Mouse (Mus musculus) megakaryocyte-erythroid progenitor cell, adult 5 weeks (primary cell): ENCODE measurements around the gene Rbm33. TPM values are rescaled to one million over a fixed set of nuclear protein-coding genes. Genes with fewer than 3 reads are reported as not detected.

Experiments used
- polyA plus RNA-seq: library from polyadenylated mRNA; stranded (reverse); fragments of >175 nt; gene quantifications from 2 replicates; pipeline ENCODE4 v1.2.3, GENCODE M21; 2012

Gene Rbm33
- 38.3 and 50.1 TPM in 2 replicates for polyA plus RNA-seq

GRCm38 (mm10) chr5:28316722-28317245 lies at the start of gene Rbm33:
TSS of gene Rbm33 (plus strand) at chr5:28317121.

GRCm38 (mm10) chr5:28466760-28467306 lies 149.9 kb downstream of the Rbm33 start, which contains the start of gene Shh:
TSS of gene Shh (minus strand) at chr5:28467256.

Other genes with a start within 250 kb of the Rbm33 start
- 38.4 and 38.6 TPM in 2 replicates for gene Insig1, start 245.8 kb upstream of the Rbm33 start, polyA plus RNA-seq
- gene En2, start 151.4 kb upstream of the Rbm33 start, polyA plus RNA-seq = 0.10 and 0.14 TPM in 2 replicates
- not detected in 2 replicates for gene Cnpy1, start 71.3 kb upstream of the Rbm33 start, polyA plus RNA-seq
- gene Shh, start 150.1 kb downstream of the Rbm33 start, polyA plus RNA-seq = not detected in 2 replicates